Mouse (Mus musculus): Measurements from ENCODE around the gene Bcat2.
"Not testable (repeated sequence)": the region's sequence is repeated elsewhere in the genome, so short reads cannot be mapped to it uniquely, and the experiment has no call there.

The Bcat2 gene

DNA sequence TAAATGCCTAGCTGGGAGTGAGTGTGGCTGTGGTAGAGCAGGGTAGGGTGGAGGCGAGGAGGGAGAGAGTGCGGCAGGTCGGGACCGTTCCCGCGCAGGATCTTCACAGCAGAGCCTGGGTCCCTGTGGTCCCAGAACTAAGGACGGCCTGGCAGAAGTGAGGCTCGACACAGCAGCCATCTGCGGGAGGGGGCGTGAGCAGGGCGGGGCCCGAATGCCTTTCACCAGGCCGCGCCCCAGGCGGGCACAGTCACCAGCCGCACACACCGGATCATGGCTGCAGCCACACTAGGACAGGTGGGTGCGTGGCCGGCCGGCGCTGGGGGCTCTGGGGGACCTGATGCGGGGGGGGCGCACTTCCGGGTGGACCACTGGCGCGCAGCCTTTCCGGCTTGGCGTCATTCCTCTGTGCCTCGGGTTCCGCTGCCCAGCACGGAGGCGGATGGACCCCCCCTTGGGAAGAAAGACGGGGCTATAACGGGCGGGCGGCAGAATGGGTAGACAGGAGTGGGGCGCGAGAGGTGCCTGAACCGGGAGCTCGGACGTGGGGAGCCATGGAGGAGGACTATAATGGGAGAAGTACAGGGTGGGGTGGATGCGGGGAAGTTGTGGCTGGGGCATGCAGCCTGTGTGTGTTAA is at the start of gene Bcat2:
Gene Bcat2 (plus strand): TSS at position 51 of the 639 bp plus-strand sequence.
- in situ Hi-C loops (cut with MboI), result no loop called here

DNA sequence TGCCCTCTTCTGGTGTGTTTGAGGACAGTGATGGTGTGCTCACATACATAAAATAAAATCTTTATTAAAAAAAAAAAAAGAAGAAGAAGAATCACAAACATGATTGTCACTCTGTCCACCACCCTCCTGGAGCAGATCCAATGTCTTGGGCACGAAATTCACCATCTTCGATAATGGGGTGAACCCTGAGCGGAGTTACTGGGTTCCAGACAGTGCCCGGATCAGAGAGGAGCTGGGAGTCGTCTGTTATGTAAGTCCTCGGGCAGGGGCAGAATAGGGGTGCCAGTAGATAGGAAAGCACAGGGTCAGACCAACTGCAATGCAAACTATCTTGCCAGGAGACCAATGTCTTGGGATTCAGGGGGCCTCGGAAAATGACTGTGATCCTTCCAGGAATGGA is 49.3 kb upstream of the Bcat2 start:
- in situ Hi-C loops (cut with MboI), result no loop called here

DNA sequence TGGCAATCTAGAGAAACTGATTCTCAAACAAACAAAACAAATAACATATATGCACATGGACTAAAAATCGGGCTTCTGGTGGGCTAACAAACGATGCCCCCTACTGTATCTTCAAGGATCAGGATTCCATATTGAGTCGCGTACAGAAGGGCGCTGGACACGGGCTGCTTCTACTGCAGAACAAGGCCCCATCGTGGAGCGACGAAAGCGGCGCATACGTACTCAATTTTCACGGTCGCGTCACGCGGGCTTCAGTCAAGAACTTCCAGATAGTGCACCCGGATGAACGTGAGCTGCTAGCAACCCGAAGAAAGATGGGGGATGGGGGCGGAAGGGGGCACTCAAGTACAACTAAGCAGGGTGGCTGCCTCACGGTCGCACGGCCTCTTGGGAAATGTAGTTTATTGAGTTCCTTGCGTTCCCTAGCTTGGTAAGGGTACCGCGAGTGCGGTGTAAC is 48.2 kb upstream of the Bcat2 start:
- in situ Hi-C loops (cut with MboI), result no loop called here

DNA sequence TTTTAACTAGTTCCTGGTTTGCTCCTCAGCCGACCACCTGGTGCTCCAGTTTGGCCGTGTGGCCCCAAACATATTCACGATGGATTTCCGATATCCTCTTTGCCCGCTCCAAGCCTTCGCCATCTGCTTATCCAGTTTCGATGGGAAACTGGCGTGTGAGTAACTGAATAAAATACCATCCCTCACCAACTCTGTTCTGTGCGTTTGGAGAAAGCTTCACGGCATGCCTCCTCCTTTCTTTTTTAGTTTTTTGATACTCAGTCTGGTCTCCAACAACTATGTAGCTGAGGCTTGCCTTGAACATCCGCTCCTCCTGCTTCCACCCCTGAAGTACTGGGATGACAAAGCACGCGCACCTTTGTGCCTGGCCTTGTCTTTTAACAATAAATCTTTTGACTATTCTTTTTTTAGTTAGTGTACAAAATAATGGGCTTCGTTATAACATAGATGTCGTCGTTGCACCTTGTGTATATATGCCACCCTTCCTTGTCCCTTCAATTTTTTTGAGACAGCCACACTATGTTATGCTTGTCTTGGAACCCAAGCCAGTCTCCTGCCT is 47.7 kb upstream of the Bcat2 start:
- in situ Hi-C loops (cut with MboI), result no loop called here

DNA sequence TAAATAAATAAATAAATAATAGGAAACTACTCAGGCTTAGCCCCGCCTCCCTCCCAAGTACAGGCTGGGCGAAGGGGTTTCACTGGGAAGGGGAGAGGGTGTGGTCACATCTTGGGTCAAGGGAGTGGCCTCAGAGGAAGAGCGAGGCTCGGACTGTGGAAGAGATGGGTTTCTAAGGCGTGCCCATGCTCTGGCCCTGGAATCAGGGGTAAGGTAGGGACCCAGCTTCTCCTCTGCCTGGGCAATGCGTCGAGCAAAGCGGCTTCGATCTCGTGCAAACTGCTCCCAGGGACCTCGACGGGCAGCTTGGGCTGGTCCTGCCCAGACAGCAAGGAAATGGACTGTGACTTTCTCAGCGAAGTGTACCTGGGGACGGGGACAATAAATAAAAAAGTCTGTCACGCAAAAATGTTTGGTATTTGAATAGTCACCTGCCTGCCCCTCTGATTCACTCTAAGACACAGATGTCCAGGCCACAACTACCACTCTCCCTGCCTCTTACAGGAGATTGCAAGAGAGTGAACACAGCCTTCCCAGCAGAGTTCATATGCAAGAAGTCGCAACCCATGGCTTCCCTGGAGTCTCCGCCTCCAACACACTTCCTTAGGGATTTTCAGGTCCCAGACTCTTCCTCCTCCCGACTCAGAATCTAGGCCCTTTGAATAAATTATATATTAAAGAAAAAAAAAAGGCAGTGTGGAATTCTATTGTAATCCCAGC is 46.8 kb upstream of the Bcat2 start:
- in situ Hi-C loops (cut with MboI), result no loop called here

DNA sequence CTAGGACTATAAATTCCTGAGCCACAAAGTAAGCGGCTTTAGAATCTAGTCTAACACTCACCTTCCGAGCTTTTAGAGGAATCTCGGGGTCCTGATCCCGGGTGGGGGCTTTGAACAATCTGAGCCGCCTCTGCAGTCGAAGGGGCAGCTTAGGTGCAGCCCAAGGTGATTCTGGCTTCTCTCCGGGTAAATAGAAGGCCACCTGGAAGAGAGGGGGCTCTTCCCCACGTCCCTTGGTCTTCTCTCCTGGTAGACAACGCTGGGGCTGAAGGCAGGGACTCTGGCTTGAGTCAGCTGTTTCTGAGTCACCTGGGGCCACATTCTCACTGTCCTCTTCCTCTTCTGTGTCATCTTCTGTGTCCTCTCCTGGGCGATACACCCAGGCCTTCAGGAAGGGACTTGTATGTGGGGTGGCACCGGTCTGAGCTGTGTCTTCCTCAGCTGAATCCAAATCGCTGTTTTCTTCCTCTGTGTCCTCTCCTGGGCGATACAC is 46.2 kb upstream of the Bcat2 start:
- in situ Hi-C loops (cut with MboI), result no loop called here

DNA sequence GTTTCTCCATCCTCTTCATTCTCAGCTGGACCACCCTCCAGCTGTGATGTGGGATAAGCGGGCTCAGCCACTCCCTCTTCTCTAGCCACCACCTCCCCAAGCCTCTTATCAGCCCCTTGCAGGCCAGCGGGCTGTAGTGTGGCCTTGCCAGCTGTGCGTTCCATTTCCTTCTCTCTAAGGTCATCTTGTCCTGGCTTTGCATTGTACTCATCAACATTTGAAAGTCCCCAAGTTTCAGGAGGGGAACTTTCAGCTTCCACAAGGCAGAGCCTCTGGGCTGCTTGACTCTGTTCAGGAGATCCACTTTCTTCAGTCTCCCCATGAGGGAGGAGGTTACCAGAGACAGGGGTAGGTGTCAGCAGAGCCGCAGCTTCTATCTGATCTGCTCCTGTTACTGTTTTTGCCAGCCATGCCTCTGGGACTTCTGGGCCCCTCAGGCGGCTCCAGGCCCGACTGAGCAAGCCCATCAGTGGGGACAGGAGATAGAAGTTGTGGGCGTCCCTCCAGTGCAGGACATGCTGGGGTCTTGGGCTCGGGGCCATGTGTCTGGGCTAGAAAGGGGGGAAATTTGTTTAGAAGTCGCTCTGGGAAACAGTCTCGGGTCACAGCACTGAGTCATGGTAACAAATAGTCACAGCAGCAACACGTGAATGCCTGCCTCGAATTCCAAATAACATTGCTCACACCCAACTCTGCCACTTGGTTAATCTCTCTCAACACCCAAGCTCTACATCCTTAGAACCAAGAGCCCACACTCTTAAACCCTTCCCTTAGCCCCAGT is 44.9 kb upstream of the Bcat2 start:
- in situ Hi-C loops (cut with MboI), result no loop called here

DNA sequence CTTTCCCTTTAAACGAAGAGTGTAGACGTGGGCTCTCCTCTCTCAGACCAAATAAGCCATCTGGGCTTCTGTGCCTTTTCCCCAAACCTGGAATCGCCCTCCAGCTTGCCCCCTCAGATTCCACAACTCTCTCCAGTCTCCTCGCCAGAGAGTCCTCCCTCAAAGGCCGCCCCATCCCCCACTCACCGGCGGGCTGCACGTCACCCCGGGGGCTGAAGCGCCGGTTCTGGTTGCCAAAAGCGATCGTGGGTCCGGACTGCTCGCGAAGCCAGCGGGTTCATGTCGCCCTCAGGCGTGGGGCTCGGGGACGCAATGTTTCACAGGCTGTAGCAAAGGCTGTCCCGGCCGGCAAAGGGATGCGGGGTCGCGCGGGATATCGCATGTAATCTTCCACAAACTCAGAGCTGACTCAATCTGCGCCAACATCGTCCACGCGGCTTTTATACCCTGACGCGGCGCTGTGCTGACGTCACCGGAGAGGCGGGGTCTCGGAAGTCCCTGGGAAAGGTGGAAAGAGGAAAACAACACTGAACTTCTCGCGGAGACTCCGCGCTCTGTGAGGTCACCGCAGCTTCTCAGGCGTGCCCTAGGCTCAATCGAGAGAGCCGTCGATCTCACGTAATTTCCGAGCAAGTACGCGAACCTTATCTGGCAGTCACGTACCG is 44.0 kb upstream of the Bcat2 start, which contains the start of the genes Ppp1r15a and Plekha4:
Gene Ppp1r15a (minus strand): TSS at position 460 of the 665 bp plus-strand sequence.
Gene Plekha4 (plus strand): TSS at position 522 of the 665 bp plus-strand sequence.
- in situ Hi-C loops (cut with MboI), result no loop called here

DNA sequence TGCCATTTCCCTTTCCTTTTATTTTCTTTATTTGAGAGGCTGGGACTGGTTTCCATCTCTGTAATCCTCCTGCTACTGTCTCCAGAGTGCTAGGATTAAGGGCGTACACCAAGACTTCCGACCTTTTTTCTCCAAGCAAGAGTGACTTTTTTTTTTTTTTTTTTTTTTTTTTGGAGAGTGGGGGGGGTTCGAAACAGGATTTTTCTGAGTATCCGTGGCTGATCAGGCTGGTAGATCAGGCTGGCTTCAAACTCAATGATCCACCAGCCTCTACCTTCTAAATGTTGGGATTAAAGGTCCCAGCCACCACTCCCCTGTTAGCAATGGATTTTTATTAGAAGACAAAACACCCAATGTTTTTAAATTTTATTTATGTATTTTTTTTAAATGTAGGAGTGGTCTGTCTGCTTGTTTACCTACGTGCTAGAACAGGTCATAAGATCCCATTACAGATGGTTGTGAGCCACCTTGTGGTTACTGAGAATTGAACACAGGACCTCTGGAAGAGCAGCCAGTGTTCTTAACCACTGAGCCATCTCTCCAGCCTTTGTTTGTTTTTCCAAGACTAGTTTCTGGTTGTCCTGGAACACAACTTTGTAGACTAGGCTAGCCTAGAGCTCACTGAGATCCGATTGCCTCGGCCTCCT is 43.4 kb upstream of the Bcat2 start:
- in situ Hi-C loops (cut with MboI), result no loop called here

DNA sequence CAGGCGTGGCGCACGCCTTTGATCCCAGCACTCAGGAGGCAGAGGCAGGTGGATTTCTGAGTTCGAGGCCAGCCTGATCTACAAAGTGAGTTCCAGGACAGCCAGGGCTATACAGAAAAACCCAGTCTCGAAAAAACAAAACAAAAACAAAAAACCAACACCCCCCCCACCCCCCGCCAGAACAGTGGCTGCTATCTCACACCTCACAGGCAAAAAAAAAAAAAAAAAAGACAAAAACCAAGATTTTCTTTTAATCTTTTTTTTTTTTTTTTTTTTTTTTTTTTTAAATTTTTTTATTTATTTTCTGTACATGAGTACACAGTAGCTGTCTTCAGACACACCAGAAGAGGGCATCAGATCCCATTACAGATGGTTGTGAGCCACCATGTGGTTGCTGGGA is 42.8 kb upstream of the Bcat2 start:
- in situ Hi-C loops (cut with MboI), result not testable (repeated sequence)

DNA sequence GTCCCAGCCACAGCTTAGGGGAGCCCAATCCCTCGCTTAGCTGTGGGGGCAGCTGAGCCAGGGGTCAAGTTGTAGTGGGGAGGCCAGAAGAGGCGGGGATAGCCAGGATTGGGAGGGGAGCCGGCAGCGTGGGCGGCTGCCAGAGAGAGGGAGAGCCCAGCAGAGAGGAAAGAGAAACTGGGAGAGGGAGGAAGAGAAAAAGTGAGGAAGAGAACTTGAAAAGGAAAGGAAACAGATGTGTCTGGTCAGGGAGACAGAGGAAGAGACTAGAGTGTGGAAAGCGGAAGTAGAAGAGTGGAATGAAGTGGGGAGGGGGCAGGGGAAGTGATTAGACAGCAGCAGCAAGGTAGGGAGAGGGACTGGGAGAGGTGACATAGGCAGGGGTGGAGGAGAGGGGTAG is 40.5 kb upstream of the Bcat2 start:
- in situ Hi-C loops (cut with MboI), result no loop called here

DNA sequence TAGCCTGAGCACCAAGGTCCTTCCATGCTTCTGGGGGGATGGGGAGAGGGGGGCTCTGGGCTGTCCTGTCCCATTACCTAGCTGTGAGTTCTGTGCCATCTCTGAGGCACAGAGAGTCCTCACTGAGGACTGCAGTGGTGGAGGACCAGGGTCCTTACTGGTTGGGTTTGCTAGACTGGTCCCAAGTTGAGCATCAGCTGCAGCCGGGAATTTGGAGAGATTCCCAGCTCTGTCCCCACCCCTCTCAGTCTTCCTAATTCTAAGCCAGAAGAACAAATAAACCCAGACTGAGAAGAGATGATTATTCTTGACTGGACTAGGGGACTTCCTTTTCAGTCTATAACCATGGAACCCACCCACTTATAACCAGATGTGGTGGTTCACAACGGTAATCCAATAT is 39.3 kb upstream of the Bcat2 start:
- in situ Hi-C loops (cut with MboI), result no loop called here

DNA sequence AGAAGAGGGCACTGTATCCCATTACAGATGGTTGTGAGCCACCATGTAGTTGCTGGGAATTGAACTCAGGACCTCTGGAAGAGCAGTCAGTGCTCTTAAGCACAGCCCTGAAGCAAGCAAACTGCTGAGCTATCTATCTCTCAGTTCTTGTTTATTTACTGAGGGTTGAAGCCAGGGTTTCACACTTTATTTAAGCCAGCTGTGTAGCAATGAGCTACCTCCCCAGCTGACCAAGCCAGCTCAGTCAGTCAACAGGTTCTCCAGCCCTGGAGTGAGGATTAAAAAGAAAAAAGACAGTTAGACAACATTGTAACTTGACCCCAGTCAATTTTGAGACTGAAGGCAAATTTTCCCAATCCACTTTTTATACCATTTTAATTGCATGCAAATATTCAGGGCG is 34.3 kb upstream of the Bcat2 start:
- in situ Hi-C loops (cut with MboI), result no loop called here

DNA sequence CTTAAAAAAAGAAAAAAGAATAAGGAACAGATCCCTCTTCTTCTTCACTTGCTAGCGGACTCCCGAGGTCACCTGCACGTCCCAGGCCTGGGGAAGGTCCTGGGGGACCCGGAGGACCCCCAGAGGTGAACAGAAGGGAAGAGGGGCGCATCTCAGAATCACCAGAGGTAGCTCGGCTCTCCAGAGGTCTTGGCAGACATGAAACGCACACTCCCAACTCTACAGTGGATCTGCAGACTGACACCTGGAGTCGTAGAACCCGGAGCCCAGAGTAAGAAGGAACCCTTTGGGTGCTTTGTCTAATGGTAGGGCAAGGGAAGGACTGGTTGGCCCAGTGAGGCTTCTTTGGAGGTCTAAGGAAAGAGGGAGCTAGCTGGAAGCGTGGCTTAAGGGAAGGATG is 32.4 kb upstream of the Bcat2 start:
- in situ Hi-C loops (cut with MboI), result no loop called here

DNA sequence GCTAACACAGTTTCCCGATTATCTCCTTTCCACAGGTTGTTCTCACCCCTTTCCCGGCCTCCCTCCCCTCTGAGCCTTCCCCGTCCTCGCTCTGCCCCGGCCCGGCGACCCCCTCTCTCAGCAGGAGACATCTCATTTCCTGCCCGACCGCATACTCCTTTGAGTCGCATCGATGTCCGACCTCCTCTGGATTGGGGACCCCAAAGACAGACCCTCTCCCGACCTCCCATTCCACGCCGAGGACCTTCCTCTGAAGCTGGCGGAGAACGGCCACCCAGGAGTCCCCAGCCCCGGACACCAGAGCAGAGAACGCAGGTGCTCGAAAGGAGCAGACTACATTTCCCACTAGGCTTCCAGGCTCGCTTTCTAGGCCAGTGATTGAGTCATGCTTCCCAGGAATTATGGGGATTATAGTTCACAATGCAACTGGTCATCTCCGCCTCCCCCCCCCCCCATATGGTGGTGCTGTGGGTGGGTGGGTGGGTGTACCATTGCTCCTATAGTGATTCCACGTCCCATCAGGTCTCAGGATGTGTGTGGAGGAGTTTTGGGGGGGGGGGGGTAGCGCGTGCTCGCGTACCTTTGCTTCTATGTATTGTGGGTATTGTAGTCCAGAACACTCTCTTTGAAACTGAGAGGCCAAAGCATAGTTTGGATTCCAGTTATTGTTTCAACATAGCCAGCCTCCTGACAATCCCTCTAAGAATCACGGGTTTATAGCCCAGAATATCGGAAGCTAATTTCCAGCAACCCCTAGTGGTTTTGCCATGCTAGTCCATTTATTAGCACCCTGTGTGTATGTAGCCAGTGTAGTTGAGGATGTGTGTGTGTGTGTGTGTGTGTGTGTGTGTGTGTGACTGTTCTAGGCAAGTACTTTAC is 31.6 kb upstream of the Bcat2 start:
- in situ Hi-C loops (cut with MboI), result no loop called here

DNA sequence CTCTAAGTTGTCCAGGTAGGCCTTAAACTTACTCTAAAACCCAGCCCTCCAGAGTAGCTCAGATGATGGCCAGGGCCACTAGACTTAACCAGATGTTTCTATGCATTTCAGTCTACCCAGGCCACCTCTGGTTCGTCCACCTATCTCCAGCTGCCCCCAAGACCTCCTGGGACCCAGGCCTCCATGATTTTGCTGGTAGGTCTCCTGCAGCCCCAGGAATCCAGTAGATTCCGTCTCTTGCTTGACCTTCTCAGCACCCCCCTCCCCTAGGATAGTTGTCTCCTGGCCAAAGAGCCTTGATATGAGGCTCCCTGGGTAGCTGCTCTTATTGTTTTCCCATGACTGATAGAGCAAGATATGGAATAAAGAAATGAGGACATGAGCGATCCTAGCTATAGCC is 30.9 kb upstream of the Bcat2 start:
- in situ Hi-C loops (cut with MboI), result no loop called here

DNA sequence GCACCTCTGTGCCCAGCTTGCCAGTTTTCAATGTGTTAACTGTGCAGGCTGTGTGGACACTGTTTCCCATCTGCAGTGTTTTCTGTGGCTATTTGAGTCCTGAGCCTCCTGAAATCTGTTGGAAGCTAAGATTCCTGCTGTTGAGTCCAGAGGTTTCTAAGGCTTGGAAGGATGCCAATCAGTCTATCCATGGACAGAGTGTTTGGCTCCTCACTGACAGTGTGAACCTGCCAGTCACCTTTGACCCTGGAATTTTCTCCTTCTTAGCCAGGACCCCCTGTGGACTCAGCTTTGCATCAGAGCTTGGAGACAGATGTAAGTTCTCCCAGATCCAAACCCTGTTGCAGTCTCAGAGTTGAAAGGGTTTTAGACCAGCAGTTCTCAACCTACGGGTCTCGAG is 29.7 kb upstream of the Bcat2 start:
- in situ Hi-C loops (cut with MboI), result no loop called here

DNA sequence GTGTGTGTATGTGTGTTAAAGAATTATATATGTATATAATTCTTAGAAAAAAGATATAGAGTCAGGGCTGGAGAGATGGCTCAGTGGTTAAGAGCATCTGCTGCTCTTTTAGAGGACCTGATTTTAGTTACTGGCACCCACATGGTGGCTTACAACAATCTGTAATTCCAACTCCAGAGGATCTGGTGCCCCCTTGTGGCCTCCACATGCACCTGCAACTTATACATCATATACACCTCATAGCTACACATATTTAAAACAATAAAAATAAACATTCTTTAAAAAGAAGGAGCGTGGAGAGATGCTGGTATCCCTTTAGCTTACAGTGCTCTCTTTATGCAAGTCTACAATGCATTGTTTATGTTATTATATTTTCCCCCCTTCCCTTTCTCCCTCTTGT is 25.4 kb upstream of the Bcat2 start:
- in situ Hi-C loops (cut with MboI), result no loop called here

DNA sequence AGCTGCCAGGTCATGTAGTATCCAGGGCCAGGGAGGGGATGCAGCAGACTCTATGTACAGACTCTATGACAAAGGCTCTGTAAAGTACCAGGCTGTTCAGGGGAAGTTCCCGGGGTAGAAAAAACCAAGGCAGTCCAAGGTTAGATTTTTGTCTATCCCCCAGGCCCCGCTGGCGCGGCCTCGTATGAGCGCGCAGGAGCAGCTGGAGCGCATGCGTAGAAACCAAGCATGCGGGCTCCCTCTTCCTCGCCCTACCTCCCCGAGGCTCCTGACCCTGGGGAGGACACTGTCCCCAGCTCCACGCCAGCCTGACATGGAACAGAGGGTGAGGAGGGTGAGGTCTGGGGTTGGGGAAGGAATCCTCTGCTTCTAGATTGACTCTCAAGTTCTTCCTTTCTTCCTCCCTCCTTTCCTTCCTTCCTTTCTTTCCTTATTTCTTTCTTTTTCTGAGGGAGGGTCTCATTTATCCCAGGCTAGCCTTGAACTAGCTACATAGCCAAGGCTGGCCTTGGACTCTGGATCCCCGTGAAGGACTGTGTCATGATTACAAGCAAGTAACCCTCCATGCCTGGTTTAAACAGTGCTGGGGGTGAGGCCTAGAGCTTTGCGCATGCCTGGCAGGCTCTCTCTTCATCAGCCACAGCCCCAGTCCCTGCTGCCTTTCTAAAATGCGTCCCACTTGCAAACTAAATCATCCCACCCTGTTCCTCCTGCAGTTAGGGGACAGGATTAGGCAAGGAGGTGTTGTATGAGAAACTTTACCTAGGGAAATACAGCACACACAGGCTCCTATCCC is 20.1 kb upstream of the Bcat2 start:
- in situ Hi-C loops (cut with MboI), result no loop called here
